Mouse (Mus musculus): ENCODE measurements around the gene Ccdc65. TPM values are rescaled to one million over a fixed set of nuclear protein-coding genes. Genes with fewer than 3 reads are reported as not detected.
"Not testable (repeated sequence)": the region's sequence is repeated elsewhere in the genome, so short reads cannot be mapped to it uniquely, and the experiment has no call there.

Ccdc65 gene
- total RNA-seq, 2 experiments from 2014 or later, result 0.18 TPM; not detected in 1

GRCm38 (mm10) chr15:98733370-98733769 is 25.4 kb downstream of the Ccdc65 start:
- intact Hi-C loops (cut with DNase I), result no loop called here
- DNase-seq (ENCODE audit: low spot score), result no peak

GRCm38 (mm10) chr15:98733976-98734566 is 26.1 kb downstream of the Ccdc65 start:
- no peak for DNase-seq (ENCODE audit: low spot score)
- intact Hi-C loops (cut with DNase I), result no loop called here

- intact Hi-C loops (cut with DNase I), result no loop called here
- no peak for DNase-seq (ENCODE audit: low spot score)
Observed at GRCm38 (mm10) chr15:98736521-98736920, 28.5 kb downstream of the Ccdc65 start.

- no peak for DNase-seq (ENCODE audit: low spot score)
- intact Hi-C loops (cut with DNase I), result no loop called here
Observed at GRCm38 (mm10) chr15:98737881-98738280, 29.9 kb downstream of the Ccdc65 start.

DNA sequence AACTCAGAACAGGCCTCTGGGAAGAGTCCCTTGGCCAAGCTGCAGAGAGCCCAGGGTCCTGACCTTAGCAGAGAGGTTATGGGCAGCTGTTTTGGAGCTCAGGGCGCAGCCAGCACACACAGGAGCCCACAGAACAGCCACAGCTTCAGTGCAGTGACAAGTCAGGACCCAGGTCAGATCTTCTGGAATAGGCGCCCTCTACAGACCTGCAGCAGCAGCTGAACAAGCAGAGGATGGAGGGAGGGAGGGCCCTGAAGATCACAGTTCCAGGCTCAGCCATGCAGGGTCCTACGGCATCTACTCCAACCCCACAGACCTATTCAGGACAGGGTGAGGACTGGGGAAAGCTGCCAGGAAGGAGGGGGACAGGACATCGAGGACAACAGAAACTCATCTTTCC is 30.8 kb downstream of the Ccdc65 start:
- intact Hi-C loops (cut with DNase I), result no loop called here
- no peak for DNase-seq (ENCODE audit: low spot score)

GRCm38 (mm10) chr15:98740219-98740618 is 32.2 kb downstream of the Ccdc65 start:
- DNase-seq (ENCODE audit: low spot score), result no peak
- intact Hi-C loops (cut with DNase I), result no loop called here

DNA sequence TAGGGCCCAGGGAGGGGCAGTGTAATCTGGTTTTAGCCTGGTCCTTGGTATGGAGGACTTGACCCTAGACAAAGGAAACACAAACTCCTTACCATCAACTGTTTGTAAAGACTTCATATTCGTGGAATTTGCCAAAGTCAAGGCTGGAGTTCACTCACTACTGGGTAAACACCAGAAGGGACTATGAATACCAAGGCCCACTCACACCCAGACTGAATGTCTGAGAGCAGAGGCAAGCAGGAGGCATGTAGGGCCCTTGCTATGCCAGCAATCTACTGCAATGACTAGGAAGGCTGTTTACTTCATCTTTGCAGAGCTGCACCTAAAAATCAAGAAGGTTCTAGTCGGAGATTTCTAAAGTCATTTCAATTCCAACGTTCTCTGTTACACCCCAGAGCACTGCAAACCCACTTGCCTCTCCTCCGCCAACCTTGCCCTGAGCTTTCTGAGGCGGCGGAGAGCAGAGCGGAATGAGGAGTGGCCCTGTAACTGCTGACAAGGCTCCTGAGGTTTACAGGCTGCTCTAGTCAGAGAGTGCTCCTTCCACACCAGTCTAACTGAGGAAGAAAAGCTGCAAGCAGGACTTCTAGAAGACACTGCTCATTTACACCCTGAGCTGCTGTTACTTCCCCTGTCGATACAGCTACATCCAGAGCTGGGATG is 34.9 kb downstream of the Ccdc65 start:
- intact Hi-C loops (cut with DNase I), result no loop called here
- DNase-seq (ENCODE audit: low spot score), result no peak

DNA sequence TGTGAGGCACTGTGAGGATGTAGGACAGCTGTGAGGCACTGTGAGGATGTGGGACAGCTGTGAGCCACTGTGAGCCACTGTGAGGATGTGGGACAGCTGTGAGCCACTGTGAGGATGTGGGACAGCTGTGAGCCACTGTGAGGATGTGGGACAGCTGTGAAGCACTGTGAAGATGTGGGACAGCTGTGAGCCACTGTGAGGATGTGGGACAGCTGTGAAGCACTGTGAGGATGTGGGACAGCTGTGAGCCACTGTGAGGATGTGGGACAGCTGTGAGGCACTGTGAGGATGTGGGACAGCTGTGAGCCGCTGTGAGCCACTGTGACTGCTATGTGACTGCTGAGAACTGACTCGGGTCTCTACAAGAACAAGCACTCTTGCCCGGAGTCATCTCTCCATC is 35.9 kb downstream of the Ccdc65 start:
- DNase-seq (ENCODE audit: low spot score); intact Hi-C loops (cut with DNase I): not testable (repeated sequence)

DNA sequence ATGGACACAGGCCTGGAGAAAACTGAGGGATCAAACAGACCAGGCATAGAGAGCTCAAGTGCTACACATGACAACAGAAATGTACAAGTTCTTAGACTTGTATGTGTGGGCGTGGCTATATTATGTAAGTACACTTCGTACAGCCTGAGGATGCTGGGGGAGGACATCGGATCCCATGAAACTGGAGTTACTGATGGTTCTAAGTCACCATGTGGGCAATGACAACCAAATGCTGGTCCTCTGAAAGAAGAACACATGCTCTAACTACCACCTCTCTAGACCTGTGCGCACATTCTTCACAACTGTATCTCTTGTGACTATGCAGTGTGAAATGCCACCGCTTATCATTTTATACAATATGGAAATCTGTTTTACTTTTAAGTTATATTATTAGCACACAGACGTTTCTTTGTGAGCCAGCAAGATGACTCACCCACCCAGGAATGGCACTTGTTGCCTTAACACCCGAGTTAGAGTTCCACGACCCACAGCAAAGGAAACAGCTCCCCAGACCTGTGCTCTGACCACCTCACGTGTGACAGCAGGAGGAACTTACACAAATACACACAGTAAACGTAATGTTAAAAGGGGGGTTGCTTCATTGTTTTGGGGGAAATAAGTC is 38.4 kb downstream of the Ccdc65 start:
- intact Hi-C loops (cut with DNase I), result no loop called here
- DNase-seq (ENCODE audit: low spot score), result no peak

GRCm38 (mm10) chr15:98747296-98747695 is 39.3 kb downstream of the Ccdc65 start:
- intact Hi-C loops (cut with DNase I), result no loop called here
- DNase-seq (ENCODE audit: low spot score), result no peak

- intact Hi-C loops (cut with DNase I), result no loop called here
- DNase-seq (ENCODE audit: low spot score), result no peak
Observed at GRCm38 (mm10) chr15:98749093-98749492, 41.1 kb downstream of the Ccdc65 start.

DNA sequence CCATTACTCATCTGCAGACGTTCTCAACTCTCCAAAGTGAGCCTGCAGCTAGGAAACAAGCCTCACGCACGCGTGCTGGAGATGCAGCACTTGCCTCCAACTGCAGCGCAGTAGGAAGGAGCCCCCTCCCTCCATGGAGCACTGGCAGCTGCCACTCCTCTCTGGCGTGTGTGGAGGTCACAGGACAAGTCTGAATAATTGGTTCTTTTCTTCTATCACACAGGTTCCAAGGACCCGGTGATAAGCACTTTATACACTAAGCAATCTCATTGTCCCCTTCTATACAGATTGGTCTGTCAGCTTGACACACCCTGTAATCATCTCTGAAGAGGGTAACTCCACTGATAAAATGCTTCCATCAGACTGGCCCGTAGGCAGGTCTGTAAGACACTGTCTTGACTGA is 45.0 kb downstream of the Ccdc65 start:
- intact Hi-C loops (cut with DNase I), result no loop called here
- DNase-seq (ENCODE audit: low spot score), result no peak

DNA sequence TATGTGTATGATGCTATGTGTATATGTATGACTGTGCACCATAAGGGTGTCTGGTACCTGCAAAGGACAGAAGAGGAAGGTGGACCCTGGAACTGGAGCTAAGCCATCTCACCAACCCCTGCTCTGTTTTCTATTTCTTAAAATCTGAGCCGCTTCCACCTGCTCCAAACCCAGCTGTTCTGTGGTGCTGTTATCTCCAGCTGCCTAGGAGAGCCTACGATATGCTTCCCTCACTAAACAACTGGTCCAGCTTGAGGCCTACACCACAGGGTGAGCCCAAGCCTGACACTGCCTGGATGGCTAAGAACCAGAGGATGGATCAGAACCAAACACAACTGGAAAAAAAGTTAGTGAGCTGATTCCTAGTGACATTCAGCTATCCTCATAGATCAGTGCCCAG is 46.1 kb downstream of the Ccdc65 start:
- intact Hi-C loops (cut with DNase I), result no loop called here
- no peak for DNase-seq (ENCODE audit: low spot score)

DNA sequence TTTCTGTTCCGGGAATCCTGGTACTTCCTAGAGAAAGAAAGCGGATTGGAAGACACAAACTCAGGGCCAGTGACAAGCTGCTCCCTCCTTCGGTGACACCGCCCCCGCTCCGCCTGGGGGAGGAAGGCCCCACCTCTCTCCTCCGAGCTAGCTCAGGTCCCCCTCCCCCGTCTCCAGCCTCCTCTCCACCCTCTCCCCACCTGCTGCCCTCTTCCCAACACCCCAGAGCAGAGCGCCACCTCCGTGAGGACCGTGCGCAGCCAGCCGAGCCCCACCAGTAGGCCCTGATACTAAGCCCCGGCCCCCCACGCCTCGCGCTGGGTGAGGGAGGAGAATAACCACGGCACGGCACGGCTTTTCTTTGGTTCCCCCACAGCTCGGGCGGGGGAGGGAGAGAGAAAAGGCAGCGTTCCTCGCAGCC is 54.2 kb downstream of the Ccdc65 start:
- intact Hi-C loops (cut with DNase I), result no loop called here

DNA sequence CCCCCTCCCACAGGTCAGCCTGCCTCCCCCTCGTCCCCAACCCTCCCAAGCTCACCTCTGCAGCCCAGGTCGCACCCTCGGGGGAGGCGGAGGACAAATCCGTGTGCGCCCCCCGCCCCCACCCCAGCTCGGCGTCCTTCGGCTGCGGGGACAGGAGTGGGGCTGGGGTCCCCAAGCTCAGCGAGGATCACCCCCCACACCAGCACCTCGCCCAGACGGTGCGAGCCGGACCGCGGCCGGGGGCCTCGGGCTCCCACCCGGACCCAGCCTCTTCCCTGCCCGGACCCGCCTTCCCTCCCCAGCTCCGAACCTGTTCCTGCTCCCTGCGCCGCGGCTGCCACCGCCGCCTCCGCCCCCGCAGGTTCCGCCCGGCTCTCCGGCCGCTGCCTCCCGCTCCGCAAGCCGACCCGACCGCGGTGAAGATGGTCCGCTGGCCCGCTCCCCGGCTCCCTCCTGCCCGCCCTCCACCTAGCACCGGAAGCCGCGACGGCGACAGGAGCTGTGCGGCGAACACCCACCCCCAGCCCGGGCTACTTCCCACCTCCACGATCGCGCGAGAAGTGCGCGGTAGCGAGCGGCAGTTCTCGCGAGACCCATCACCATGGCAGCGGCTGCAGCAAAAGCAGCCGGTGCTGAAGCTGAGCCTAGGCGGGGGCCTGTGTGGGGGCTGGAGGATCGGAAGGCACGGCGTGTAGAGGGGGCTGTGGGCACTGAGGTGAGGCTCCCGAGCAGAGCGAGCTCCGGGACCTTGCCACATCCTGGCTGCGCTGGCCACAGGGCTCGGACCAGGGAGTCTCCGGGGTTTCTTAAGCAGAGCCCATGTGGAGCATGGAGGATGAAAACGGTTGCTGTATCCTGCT is 54.9 kb downstream of the Ccdc65 start, which contains the start of gene Arf3:
Gene Arf3 (minus strand): TSS at position 545 of the 860 bp plus-strand sequence.
- intact Hi-C loops (cut with DNase I), result no loop called here
- DNase-seq (ENCODE audit: low spot score), result peak; percentile 92

More for the DNA sequence above, 54.2 kb downstream of the Ccdc65 start:
- DNase-seq (ENCODE audit: low spot score), result peak; percentile 69

- intact Hi-C loops (cut with DNase I), result no loop called here
- DNase-seq (ENCODE audit: low spot score), result no peak
Observed at GRCm38 (mm10) chr15:98765929-98766328, 57.9 kb downstream of the Ccdc65 start.

- intact Hi-C loops (cut with DNase I), result no loop called here
- no peak for DNase-seq (ENCODE audit: low spot score)
Observed at GRCm38 (mm10) chr15:98768259-98768658, 60.3 kb downstream of the Ccdc65 start.

GRCm38 (mm10) chr15:98771813-98772425 is 63.9 kb downstream of the Ccdc65 start:
- intact Hi-C loops (cut with DNase I), result no loop called here
- no peak for DNase-seq (ENCODE audit: low spot score)

DNA sequence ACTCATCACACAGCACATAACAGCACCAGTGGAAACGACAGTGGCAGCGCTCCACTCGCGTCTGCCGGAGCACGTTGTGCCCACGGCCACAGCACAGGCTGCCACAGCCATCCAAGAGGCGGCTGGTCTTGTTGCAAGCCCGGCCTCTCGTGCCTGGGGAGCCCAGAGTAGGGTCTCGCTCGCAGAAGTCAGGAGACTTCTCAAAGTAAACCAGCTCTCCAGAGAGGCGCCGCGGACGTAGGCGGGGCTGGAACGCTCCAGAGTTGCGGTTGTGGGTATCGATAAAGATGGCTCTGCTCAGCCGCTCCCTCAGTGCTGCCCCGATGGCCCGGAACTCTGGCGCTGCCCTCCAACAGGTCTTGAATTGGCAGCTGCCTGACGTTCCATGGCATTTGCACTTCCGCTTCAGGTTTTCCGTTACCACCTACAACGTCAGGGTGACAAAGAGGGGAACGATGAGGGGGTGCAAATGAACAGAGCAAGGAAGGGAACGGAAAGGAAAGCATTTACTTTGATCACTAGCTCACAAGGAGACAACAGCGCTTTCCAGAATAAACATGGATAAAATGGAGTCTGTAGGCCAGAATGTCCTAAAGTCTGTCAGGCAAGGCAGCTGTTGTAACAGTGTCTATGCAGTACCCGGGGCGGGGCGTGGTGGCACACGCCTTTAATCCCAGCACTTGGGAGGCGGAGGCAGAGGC is 64.7 kb downstream of the Ccdc65 start:
- intact Hi-C loops (cut with DNase I), result no loop called here
- no peak for DNase-seq (ENCODE audit: low spot score)

All from heart, postnatal 25 days (tissue).